In genomic region chr8:75109236-75109967, GRCm38 (mm10) we compare ENCODE assay signal across 8 mouse cellular contexts. TPM values are rescaled to one million over a fixed set of nuclear protein-coding genes. Genes with fewer than 3 reads are reported as not detected.
DNase-seq lines count a peak whose midpoint lies in the region; ATAC-seq lines count a peak whose summit lies in the region.

Gene Mcm5, plus strand, starts transcription at chr8:75109569.

- peak; percentile 95 for ATAC-seq in heart, embryonic 13.5 days (ENCODE audit: extremely low read depth, insufficient number of reproducible peaks, low FRiP score, low TSS enrichment)
- ATAC-seq in liver, embryonic 12.5 days: peak; percentile 94
- peak; percentile 98 for ATAC-seq in stomach, embryonic 15.5 days (ENCODE audit: insufficient read depth, low FRiP score, low read depth)

- H3K27me3 ChIP-seq in heart, embryonic 13.5 days (replicated peaks): no peaks in the 10 kb centered on the region
- H3K27me3 ChIP-seq in liver, embryonic 12.5 days (replicated peaks): no peaks in the 10 kb centered on the region
- no peaks in the 10 kb centered on the region for H3K27me3 ChIP-seq in stomach, embryonic 15.5 days (replicated peaks)

- peak within 1 kb of the TSS; percentile 76 for H3K27ac ChIP-seq in brown adipose tissue, adult 24 weeks (replicated peaks; ENCODE audit: low read depth, low read length)
- H3K27ac ChIP-seq in heart, embryonic 13.5 days (replicated peaks): peak within 1 kb of the TSS; percentile 87
- peak within 1 kb of the TSS; percentile 90 for H3K27ac ChIP-seq in liver, embryonic 12.5 days
- H3K27ac ChIP-seq in stomach, embryonic 15.5 days: peak within 1 kb of the TSS; percentile 82

- no peaks in the 10 kb centered on the region; the same call in 1 of the 2 replicates for H3K4me1 ChIP-seq in brown adipose tissue, adult 24 weeks (ENCODE audit: control insufficient read depth, insufficient read depth, insufficient read length, low read length)
- H3K4me1 ChIP-seq in heart, embryonic 13.5 days: peaks cover 22% of the 10 kb centered on the region
- peaks cover 49% of the 10 kb centered on the region for H3K4me1 ChIP-seq in liver, embryonic 12.5 days
- peaks cover 16% of the 10 kb centered on the region; the same call in 1 of the 2 replicates for H3K4me1 ChIP-seq in stomach, embryonic 15.5 days

- H3K4me2 ChIP-seq in heart, embryonic 13.5 days: peak within 1 kb of the TSS; percentile 83
- H3K4me2 ChIP-seq in liver, embryonic 12.5 days: peak within 1 kb of the TSS; percentile 76
- H3K4me2 ChIP-seq in stomach, embryonic 15.5 days: peak within 1 kb of the TSS; percentile 74

- H3K36me3 ChIP-seq in heart, embryonic 13.5 days: peaks cover 37% of the 10 kb centered on the region
- H3K36me3 ChIP-seq in liver, embryonic 12.5 days: peaks cover 44% of the 10 kb centered on the region
- H3K36me3 ChIP-seq in stomach, embryonic 15.5 days: peaks cover 24% of the 10 kb centered on the region

- peak; percentile 99 for DNase-seq in CD4-positive, CD25-positive, alpha-beta regulatory T cell, adult 2 months (ENCODE audit: low read depth, low spot score)
- DNase-seq in fat pad, adult 2 months (ENCODE audit: extremely low read depth, low read depth, low spot score): peak; percentile 85
- peak; percentile 99 for DNase-seq in kidney, postnatal 10 days
- DNase-seq in natural killer cell, adult 2 months (ENCODE audit: low spot score in 2 of 2): peak; percentile 98 to 99

- WGBS in heart, embryonic 13.5 days: under 1% methylated on average over 59 of the region's 59 CpGs
- WGBS in liver, embryonic 12.5 days (ENCODE audit: insufficient replicate concordance): under 1% methylated on average over 59 of the region's 59 CpGs
- under 1% methylated on average over 59 of the region's 59 CpGs for WGBS in stomach, embryonic 15.5 days

- peak within 1 kb of the TSS; percentile 95 for H3K9ac ChIP-seq in heart, embryonic 13.5 days
- peak within 1 kb of the TSS; percentile 96 for H3K9ac ChIP-seq in liver, embryonic 12.5 days
- peak within 1 kb of the TSS; percentile 55 for H3K9ac ChIP-seq in stomach, embryonic 15.5 days

- no peaks in the 10 kb centered on the region for H3K9me3 ChIP-seq in heart, embryonic 13.5 days
- H3K9me3 ChIP-seq in liver, embryonic 12.5 days (replicated peaks): no peaks in the 10 kb centered on the region
- H3K9me3 ChIP-seq in stomach, embryonic 15.5 days: no peaks in the 10 kb centered on the region

- H3K4me3 ChIP-seq in brown adipose tissue, adult 24 weeks (ENCODE audit: insufficient read depth, low read depth, low read length): peak within 1 kb of the TSS; percentile 86
- H3K4me3 ChIP-seq in heart, embryonic 13.5 days: peak within 1 kb of the TSS; percentile 73
- peak within 1 kb of the TSS; percentile 94 for H3K4me3 ChIP-seq in liver, embryonic 12.5 days
- peak within 1 kb of the TSS; percentile 70 for H3K4me3 ChIP-seq in stomach, embryonic 15.5 days (replicated peaks)

RNA-seq across cellular contexts. Expression of gene Mcm5, which starts in this region (rescaled TPM):
- 0.71 and 0.91 TPM in 2 replicates for polyA plus RNA-seq in brown adipose tissue, adult 24 weeks (2012; ENCODE audit: insufficient read depth, insufficient read length, missing spikeins)
- polyA plus RNA-seq in heart, embryonic 13.5 days (2015; fragmentation: Nextera tagmentation; extraction: Ambion mirVana): 95.6 and 99.9 TPM in 2 replicates
- polyA plus RNA-seq in liver, embryonic 12.5 days (2016; fragmentation: Nextera tagmentation; extraction: Ambion mirVana): 242 and 258 TPM in 2 replicates
- polyA plus RNA-seq in stomach, embryonic 15.5 days (2015; fragmentation: Nextera tagmentation; extraction: Ambion mirVana): 124 and 138 TPM in 2 replicates

Comparison
In these comparisons a context has a peak if more than half of its experiments do, and no peak if none do; other contexts are left out.
1. Peak in every context shown above with its lines: DNase-seq, ATAC-seq, H3K4me3 ChIP-seq and H3K27ac ChIP-seq.
2. RNA of gene Mcm5 (polyA plus RNA-seq): 242 to 258 TPM in liver, embryonic 12.5 days, 124 to 138 TPM in stomach, embryonic 15.5 days and 95.6 to 99.9 TPM in heart, embryonic 13.5 days; 0.71 to 0.91 TPM in brown adipose tissue, adult 24 weeks; every median in the first group is over 10 times any median in the second.